Mouse (Mus musculus) yolk sac, embryonic 10.5 days (tissue): ENCODE measurements at regions not wholly inside any gene's neighbourhood (a gene's known extent, or its start where the extent isn't known, plus 50 kb on each side); places are given as distances from the start of the nearest gene placed in this dataset.

Source experiments
- DNase-seq: peaks from one replicate; pipeline ENCODE4 v3.0.0-alpha.2; 2017; ENCODE audit warnings: low spot score

DNA sequence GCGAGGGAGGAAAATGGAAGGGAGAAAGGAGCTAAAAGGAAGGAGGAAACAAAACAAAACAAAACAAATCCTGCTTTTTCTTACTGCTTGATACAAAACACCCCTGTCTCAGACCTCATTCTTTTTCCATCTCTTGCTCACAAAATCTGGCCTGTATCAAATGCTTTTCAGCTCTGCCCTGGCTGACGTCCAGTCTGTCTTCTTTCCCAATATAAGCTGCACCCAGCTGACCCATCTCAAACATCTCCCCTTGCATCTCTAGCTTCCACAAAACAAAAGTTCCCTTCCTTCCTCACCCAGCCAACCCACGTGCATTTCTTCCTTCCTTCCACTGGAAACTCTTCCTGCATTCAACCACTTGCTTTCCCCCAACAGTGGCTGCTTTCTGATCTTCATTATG is 183.1 kb upstream of the Usp25 start:
- DNase-seq: no peak

DNA sequence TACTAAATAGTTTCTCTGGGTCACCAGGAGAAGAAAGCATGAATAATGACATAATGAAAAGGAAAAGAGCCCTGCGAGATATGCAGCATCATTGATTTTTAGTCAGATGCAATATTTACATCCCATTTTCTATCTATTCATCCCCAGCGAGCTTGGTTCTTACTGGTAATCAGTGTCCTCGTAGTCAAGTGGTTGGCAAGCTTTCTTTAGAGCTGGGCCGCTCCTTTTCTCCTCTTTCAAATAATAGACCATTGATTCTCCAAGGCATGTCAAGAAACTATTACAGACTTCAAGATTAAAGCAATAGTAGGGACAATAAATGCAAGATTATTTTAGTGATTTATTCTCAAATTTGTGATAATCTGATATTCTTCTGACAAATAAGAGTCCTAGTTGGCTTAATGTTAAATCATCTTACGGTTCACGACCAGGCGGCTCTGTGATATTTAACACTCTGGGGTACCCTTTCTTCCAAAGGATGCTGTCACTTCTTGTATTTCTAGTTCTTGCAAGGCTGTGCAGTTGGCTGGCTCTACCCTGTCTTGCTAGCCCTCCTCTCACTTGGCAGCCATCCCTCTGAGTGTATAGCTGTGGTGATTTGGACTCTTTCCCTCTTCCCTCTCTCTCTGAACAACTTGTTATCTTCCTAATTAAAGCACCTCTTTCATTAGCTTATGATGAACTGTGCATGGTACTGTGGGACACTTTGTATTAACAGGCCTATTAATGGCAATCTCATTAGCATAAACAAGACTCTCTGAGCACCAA is 185.6 kb upstream of the Usp25 start:
- DNase-seq: no peak

DNA sequence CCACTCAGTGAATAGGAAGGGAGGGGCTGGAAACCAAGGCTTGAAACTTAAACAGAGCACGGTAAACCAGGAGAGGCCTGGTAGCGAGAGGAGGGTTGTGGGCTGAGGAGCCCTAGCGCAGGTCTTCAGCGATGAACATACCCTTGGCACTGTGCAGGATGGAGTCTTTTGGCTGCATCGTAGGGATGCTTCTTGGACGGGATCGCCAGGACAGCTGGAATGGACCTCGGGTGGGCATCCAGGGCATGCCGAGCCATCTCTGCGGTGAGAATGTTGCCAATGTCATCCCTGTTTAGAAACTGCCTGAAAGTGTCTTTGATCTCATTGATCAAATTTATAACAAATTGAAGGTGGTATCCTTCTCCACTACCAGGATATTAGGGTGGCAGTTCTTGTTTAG is 192.2 kb upstream of the Usp25 start:
- DNase-seq: no peak

DNA sequence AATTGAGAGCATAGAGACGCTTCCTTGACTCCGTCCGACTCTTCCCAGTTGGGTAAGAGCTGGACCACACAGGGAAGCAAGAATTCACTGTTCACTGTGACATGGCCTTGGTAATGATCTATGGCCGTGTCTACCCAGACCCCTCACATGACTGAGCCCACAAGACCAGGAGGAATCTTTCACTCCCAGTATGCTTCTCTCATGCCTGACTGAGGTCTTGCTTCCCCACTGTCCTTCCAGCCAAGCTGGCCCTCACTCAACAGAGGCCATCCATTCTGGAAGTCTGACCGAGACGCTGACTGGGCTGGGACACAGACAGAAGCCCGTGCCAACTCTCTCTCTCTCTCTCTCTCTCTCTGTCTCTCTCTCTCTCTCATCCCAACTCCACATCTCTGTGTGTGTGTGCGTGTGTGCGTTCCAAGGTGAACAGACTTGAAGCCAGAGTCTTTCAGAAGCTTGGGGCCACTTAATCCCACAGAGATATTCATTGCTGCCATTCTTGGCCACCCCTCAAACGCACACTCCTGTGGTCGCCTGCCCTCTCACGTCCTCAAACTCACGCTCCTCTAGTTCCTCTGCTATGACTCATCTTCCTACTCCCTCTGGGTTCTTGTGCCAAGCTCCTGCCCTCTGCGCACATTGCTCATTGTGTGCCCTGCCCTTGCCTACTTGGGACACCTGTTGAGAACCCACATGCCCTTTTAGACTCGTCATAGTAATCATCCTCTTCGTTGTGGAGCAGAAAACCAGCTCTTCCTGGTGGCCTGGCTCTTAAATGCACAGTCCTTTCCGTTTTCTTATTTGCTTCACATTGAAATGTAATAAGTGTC is 197.2 kb upstream of the Usp25 start:
- no peak for DNase-seq

DNA sequence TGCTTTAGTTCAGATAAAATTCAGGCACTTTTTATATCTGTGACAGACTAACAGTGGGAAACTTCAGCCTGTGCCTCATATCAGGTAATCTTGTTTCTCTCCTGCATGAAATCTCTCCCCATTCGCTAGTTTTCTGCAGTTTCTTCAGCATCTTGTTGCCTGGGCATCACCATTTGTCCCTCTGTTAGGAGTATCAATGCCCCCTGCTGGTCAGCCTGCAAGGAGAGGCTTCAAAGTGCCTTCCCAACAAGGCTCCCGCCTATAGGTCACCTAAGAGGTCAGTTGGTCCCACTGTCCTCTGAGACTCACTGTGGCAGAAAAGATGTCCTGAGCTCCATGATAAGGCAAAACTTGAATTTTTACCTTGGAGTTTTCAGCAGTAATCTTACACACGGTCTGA is 209.8 kb upstream of the Usp25 start:
- peak; percentile 18 for DNase-seq

DNA sequence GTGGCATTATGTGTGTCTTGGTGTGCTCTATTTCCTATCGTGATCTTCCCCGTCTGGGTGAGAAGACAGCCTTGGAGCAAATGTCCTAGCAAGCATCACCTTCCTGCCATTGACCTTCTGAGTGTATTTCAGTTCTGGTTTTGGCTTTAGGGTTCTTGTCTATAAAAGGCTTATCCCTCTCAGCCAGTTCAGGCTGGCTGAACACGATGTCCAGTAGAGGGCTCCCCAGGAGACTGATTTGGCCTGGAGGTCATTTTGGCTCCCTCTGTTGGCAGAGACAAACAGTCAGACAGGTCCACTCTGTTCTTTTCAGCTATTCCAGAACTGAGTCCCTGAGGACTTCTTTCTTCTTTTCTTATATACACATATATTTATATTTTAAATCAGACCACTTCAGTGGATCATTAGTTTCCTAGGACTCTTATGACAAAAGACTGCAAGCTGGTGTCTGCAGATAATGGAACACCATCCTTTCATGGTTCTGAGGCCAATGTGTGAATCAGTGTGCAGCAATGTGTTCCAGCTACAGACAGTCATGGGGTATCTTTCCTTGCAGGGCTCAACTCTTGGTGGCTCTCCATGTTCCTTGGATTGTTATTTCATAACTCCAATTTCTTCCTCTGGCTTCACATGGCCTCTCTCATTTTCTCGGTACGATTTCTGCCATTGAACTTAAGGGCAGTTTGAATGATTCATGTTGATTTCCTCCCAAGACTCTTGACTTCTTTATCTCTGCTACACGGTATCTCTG is 226.9 kb upstream of the Usp25 start:
- no peak for DNase-seq

DNA sequence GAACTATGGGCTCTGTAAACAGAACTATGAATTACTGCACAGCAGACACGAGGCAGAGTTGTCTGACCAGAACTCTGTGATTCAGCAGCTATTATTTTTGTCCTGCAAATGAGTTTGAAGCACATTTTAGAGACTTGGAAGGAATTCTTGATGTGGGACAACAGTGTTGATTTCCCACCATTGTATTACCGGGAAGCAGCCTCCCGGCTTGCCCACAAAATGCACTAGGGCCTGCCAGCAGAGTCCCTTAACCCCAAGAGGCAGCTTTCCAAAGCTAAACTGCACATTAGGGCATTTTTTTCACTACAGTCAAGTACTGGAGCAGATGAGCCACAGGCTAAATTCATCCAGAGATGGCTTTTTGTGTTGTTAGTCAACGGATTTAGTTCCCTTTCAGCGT is 230.8 kb upstream of the Usp25 start:
- no peak for DNase-seq

DNA sequence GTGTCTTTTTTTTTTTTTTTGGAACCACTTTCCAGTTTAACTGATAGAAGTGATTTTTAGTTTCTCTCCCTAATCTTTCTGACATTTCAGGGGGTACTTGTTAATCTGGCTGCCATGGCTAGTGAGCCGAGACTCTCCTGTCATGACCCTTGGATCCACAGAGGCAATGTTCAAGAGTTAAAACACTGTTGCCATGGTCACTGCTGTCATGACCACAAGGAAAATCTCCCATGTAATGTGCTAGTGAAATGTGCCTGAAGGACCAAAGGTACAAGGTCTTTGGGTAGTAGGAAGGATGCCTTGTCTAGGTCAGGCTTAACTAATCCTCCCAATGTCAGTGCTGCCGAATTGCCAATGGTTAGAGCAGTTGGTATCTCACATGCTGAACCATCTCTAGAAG is 237.7 kb upstream of the Usp25 start:
- no peak for DNase-seq

DNA sequence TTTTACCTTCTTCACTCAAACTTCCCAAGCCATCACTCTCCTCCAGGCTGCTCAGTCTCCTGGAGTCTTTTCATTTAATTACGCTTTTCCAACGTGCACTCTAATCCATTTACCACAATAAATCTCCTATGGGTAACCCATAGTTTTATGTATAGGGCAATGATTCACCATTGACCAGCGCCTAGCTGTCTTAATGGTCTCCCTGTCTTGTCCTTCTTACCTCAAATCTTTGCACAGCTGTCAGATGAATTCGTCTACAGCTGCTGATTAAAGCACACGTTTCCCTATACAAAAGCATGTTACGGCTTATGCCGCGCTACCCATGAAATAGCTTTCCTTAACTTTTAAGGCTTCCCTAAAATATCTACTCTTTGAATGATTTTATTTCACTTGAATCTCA is 239.5 kb upstream of the Usp25 start:
- no peak for DNase-seq

DNA sequence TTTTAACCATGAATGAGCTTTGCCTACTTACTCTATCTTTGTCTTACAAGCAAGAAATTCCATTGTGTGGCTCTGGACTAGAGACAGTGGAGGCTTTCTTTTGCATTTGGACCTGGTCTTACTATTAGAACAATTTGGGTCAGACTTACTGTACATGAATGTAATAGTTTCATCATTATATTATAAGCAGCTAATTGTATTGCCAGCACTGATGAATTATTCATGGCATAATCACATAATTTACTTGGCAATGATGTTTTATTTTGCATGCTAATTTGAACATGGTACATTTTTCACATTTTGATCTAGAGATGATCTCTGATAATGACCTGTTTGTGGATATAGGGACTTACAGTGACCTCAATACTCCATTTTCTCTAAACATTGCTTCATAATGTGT is 240.0 kb upstream of the Usp25 start:
- DNase-seq: no peak

DNA sequence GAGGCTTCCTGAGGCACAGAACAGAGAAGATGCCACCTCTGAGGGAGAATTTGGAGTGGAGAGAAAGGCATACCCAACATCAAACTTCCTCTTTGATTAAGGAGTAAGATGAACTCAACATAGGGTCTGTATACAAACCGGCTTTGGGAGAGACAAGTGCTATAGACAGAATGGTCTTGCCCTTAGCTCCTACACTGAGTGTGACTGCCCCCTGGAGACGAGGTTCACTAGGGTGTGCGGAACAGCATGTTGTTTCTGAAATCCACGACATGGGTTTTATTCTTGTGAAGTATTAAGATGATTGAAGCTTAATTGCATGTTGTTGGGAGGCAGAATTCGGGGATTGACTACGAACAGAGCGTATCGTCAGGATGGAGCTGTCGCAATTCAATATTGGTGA is 244.9 kb upstream of the Usp25 start:
- DNase-seq: no peak

DNA sequence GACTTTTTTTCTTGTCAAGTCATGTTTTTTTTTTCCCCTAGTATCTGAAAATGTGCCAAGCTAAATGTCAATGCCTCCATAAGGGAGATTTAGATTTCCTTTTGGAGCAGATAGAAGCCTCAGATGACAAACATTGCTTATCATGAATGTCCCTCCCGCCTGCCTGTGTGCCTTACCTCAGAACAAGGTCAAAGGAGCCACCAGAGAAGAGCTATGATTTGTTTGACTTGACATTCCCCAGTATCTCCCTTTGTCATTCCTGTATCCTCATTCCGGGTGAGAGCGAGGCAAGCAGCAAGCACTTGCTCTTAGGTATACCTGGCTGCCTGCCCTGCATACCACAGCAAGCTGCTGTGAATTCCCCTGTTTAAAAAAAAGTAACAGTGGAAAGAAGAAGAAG is 246.9 kb upstream of the Usp25 start:
- no peak for DNase-seq

DNA sequence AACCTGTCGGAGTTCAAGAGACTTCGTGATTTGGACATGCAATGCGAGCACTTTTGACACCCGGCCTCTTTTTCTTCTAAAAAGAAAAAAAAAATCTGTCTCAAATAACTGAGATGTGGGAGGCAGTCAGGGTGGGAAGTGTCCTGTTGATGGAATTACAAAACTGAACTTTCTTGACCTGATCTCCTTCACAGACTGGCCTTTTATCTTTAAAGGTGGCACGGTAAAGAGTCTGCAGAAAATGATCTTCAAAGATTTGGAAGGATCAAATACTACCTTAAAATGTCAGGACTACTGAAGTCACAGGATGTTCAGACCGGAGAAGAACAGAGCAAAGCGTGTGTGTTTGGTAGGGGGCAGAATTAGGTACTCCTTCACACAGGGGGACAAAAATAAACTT is 248.0 kb upstream of the Usp25 start:
- DNase-seq: peak; percentile 26

DNA sequence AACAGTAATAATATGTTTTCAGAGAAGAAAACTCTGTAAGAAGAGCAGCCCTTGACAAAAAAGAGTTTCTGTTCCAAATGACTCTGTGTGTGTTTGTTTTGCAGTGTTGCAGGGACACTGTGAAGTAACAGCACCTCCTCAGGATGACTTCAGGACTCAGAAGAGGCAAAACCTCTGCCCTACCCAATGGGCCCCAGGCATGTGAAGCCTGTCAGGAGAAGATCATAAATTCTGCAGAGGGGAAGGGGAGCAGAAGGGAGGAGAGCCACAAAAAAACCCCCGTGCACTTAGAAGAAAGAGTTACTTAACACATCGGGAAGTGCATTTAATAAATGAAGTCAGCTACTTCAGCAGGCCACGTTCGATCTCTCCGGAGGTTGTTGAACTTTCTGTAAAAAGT is 248.5 kb upstream of the Usp25 start:
- DNase-seq: no peak

DNA sequence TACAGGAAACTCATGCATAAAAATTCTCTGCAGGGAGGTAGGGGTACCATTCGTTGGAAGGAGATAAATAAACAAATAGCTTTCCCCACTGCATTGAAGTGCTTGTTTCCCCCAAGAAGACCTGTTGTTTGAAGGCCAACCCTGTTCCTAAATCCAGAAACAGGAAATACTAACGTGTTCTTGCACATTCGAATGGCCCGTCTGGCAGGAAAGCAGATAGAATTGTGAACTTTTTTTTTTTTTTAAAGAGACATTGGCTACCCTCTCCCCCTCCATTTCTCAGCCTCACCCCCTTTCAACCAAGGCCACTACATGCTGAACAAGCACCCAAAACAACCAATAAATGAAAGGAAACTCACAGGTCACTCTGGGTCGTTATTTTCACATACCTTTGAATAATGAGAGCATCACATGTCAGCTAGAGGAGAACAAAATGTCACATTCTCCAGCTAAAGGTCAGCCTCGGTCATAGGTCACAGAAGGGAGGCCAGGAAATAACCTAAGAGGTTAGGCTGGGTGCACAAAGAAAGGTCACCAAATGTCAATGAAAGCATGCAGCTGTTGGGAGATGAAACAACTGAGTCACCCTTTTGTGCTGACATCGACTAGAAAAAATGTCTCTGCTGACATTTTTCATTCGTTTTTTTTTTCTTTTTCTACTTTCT is 250.8 kb upstream of the Usp25 start:
- DNase-seq: peak; percentile 82

DNA sequence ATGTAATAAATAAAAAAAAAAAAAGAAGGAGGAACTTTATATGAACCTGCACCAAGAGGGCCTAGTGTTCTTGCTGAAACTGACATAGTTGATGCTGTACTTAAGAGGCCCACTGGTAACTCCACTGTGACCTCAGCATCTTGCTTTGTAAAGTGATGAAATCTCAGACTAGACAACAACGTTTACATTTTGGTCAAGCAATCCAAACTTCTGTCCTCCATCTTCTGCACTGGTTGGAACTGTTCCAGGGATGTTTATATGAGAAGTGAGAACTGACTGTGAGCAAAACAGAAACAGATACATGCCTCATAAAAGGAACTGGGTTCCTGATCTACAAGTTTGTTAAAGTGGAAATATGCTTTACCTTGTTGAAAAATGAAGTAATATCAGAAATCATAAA is 251.7 kb upstream of the Usp25 start:
- no peak for DNase-seq

DNA sequence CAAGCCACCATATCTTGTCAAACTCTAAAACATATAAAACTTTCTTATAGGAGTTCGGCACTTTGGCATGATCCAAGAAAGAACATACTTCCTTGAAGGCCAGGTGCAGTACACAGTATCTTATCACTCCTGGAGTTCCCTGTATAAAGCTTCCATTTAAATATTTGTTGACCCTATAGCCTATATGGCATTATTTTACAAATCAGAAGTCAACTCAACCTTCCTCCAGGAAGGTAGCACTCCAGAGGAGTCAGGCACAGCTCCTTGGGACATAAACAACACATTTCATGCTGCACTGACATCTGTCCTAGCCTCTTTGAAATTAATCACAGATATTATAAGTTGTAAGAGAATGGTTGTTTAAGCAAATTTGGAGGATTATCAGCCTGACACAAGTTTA is 252.5 kb upstream of the Usp25 start:
- DNase-seq: no peak

DNA sequence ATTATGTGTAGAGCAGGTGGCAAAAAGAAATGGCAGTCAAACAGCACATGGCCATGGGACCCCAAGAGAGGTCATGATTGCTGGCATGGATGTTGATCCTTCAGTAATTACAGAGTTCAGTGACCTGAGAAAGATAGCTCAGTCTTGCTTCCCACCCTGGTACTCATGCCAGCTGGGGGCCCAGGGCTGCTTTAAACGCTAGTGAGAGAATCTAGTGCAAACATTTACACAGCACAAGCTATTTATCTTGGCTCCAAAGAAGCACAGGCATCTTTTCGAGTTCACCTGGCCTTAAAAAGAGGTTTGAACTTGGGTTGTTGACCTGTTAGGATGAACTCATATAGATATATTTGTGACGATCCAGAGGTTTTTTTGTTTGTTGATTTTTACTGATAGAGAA is 258.6 kb upstream of the Usp25 start:
- no peak for DNase-seq

DNA sequence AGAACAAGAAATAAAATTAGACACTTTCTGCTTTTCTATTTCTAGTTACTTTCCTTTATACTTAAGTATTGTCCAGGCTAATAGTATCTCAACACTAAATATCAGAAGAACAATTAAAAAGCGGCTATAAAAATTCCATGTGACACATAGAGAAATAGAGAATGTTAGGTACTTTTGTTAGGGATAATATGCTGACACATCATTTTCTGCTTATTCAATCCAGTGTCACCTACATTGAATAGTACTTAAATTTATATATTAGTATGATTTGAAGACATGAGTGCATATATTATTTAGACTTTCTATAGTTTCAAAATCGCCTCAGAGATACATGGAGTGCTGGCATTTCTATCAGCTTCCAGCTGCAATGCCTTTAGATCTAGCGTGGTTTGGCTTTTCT is 267.1 kb upstream of the Usp25 start:
- DNase-seq: no peak

DNA sequence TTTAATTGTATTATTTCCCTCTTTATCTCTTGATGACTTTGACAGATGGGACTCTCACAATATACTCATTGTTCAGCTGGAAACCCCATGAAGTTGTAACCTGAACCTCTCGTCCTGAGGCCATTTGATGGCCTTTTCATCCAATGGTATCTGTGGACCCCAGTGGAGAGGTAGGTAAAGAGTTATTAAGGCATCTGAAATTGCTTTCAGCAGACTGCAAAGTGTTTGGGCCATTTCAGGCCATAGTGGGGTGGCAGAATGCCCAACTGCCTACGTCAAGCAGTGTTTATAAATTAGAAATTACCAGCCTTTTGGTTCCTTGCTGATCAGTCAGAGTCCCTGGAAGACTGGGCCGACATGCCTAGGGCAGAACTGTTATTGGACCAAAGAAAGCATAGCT is 272.4 kb upstream of the Usp25 start:
- DNase-seq: no peak

DNA sequence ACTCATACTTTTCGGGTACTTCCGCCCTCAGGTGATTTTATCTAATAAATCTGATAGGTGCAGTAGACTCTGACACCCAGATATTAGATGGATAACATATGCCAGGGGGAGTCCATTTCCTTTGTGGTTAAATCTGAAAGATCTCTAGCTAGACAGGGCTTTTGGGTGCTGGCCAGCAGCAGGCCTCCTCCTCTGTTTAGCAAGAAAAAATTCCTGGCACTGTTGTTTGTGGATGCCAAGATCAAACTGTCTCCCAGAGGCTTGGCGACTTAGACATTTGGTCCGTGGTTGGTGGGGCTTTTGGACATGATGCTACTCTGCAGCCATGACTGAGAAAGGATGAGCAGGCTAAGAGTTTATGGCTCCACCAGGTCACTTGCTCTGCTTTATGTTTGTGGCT is 287.5 kb upstream of the Usp25 start:
- DNase-seq: no peak

DNA sequence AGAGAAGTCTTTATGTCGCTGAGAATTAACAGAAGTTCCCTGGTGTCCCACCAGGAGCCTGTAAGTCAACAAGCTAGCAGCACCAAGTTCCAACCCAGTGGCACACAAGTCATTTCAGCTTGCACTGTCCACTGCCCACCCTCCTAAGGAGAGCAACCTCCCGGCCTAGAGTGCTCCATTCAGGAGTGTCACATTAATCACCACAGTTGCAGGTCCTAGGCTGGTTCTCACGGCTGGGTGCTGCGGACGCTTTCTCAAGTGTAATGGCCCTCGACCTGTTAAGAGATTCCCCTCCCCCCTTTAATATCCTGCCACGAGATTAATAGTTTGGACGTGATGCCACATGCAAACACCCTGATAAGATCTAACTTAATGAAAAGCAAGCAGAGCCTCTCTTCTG is 288.2 kb upstream of the Usp25 start:
- DNase-seq: no peak

DNA sequence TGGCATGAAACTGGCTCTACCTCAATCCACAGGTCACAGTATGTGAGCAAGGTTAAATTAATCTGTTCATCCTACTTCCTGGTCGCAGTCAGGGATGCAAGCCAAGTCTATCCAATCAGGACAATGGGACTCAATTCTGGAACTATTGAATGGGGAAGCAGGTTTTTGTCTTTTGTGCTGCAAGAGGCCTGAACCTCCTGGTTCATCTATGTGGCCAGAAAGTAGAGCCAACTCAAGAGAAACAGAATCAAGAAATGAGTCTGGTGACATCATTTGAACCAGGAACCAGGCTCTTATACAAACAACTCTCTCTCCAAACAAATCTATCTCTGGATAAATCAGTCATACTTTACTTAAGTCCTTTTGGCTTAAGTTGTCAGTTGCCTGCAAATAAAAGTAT is 294.7 kb upstream of the Usp25 start:
- no peak for DNase-seq
